Mouse (Mus musculus) CD4-positive helper T cell, adult 2 months (primary cell): ENCODE data around the gene Uri1.

ENCODE experiments used
- DNase-seq: peaks from one replicate; pipeline ENCODE4 v3.0.0-alpha.2; 2012; ENCODE audit warnings: low read depth, missing footprints, low spot score

Uri1 gene

DNA sequence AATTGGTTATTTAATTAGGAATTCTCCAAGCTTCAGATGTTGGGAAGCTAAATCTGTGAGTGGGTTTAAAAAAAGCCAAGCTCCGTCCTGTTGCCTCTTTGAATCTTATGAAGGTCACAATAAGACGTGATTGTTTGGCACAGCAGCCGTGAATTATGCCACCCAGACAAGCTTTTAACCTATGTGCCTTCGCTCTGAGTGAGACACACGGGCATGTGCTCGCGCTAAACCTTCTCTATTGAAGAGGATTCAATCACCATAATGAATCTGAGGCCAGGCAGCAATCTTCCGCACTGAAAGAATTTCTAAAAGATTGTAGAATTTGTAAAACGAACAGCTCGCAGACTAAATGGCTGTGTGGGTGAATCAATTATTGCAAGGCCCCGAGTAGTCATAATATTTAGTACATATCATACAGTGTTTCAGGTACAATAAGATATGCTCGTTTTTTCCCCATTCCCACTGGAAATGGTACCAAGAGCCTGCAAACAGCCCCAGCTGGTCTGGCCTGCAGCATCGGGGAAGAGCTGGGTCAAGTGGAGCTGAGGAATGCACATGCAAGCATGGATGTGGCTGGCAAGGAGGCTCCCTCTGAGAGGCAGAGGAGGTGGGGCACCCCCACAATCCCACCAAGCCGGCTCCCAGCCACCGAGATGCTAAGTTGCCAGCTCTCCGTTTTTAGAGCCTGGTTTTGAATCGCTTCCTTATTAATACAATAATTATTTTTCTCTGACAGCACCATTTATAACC, 101.5 kb downstream of the Uri1 start:
- no peak for DNase-seq

DNA sequence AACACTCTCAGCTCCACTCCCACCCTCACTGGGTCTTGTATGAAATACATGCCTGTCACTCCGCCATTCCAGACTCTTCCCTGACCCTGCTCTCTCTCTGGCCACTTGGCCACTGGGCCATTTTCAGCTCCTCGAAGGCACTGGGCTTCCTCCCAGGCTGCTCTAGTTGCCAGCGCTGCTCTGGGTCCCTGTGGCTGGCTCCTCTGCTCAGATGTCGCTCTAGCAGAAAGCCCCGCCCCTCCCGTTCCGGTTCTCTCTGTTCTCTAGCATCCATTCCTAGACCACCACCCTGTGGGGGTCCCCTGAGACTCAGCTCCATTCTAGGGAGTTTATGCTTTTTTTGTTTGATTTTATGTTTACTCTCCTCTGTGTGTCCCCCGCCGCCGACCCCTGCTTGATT, 104.4 kb downstream of the Uri1 start:
- no peak for DNase-seq

DNA sequence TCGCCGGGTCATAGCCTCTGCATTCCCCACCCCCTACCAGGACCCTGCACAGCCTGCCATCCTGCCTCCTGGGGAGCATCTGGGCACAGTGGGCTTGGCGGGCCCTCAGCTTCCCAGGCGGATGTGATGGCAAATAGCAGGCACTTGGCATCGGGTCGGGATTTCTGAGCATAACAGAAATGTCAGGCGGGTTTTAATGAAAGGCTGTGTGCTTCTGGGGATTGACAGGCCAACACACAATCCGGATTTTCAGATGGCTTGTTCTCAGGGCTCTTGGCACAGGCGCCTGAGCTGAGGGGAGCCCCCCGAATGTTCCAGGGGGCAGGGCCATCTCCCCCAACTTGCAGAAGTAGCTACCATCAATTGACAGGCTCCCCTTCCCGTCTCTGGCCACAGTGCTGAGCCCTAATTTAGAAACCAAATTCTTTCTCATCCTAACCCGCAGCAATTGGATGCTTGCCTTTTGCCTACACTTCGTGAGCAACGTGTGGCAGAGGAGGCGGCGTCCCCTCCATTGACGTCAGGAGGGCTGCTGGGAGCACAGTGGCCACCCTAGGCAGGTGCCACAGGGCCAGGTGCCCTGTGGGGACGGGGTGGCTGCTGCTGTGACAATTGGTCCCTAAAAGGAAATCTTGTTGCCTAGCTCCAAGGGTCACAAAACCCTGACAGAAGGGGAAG, 106.5 kb downstream of the Uri1 start:
- DNase-seq = no peak

DNA sequence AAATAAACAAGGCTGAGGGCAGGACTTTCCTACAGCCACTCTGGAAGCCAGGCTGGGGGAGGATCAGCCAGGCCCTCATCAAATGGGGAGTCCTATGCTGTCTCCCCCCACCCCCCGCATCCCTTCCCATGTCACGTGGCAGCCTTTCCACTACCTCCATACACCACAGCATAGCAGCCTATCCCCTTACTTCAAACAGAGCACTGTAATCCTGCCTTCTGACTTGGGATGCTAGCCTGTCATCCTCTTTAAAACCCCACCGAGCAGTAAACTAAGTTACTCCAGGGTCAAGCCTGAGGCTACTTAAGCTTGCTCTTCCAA, 111.6 kb downstream of the Uri1 start:
- DNase-seq = no peak

DNA sequence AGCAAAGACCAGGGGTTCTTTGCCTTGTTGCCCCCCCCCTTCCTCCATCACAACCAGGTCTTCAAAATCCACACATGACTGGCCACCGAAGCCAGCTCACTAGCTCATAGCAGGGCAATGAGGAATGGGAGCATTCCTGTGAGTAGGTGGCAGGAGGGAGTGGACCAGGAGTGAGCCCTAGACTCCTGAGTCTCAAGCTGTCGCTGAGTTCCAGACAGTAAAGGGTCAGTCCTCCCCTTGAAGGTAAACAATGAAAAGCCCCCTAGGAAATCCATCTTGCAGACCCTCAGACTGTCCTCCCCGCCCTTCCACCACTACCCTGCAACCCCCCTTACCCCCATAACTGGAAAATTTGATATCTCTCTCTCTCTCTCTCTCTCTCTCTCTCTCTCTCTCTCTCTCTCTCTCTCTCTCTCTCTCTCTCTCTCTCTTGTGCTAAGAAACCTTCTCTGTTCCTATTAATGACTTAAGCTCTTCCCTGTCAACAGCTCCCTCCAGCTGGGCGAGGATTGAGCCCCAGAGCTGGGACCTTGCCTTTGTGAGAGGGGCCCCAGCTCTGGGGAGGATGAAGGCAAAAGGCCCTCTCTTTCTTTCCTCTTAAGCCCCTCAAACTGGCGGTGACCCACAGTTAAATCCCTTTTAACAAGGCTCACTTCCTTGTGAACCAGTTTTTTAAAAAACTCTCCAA, 112.1 kb downstream of the Uri1 start:
- no peak for DNase-seq

DNA sequence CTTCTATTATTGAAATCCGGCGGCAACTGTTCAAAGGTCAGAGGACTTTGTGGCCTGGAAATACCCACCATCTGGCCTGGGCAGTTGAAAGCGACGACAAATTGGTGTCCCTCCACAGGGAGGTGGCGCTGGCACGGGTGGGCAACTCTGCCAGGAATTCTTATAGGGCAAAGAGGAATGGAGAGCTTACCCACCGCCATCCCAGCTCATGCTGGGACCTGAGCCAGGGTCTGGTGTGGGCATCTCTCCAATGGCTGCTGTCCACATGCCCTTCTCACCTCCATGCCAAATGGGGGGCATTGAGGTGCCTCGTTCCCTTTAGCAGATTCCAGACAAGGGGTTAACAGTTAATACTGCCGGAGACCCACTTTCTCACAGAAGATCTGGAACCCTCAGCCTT, 113.2 kb downstream of the Uri1 start:
- DNase-seq = no peak
